ENCODE assay signal across 8 mouse cellular contexts in genomic region chr5:20880797-20881775, GRCm38 (mm10). TPM values are rescaled to one million over a fixed set of nuclear protein-coding genes. Genes with fewer than 3 reads are reported as not detected.
A peak's percentile ranks its signal among the peaks of the same experiment; 100 is the strongest.
DNase-seq lines count a peak whose midpoint lies in the region; ATAC-seq lines count a peak whose summit lies in the region.

No protein-coding gene starts in this region.

- no peak for ATAC-seq in intestine, embryonic 16.5 days
- ATAC-seq in megakaryocyte-erythroid progenitor cell, adult 5-6 weeks (replicated peaks; ENCODE audit: low FRiP score, low TSS enrichment, poor library complexity, severe bottlenecking) = peak; percentile 18; the same call in 1 of the 2 replicates

- H3K4me1 ChIP-seq in intestine, embryonic 16.5 days (ENCODE audit: control insufficient read depth, insufficient read depth, low read length) = peaks cover 8% of the 10 kb centered on the region

- H3K4me2 ChIP-seq in intestine, embryonic 16.5 days (ENCODE audit: low read depth, low read length) = peak overlapping the region; percentile 62

- H3K4me3 ChIP-seq in intestine, embryonic 16.5 days (ENCODE audit: low read length) = peak overlapping the region; percentile 82

- peak overlapping the region; percentile 93 for H3K27ac ChIP-seq in intestine, embryonic 16.5 days (ENCODE audit: low read length)

- WGBS in intestine, embryonic 16.5 days = 2% methylated on average over 51 of the region's 64 CpGs

- peak; percentile 72 for DNase-seq in ZHBTc4 (ENCODE audit: low read depth, low spot score)
- peak; percentile 54 for DNase-seq in embryo, embryonic 10 days (ENCODE audit: low spot score)
- DNase-seq in gastrocnemius, postnatal 10 days = peak; percentile 60
- DNase-seq in left cerebral cortex, postnatal 36 days (ENCODE audit: low spot score in 2 of 2) = peak; percentile 46 to 54
- peak; percentile 54 for DNase-seq in right cerebral cortex, postnatal 25 days
- peak; percentile 34 for DNase-seq in urinary bladder, postnatal 25 days (ENCODE audit: low spot score)

- H3K9me3 ChIP-seq in intestine, embryonic 16.5 days (ENCODE audit: control insufficient read depth, low read length) = no peaks in the 10 kb centered on the region

- peak overlapping the region; percentile 83 for H3K9ac ChIP-seq in intestine, embryonic 16.5 days (ENCODE audit: low read depth, low read length)

- H3K27me3 ChIP-seq in intestine, embryonic 16.5 days (replicated peaks; ENCODE audit: control insufficient read depth, insufficient read depth, low read length) = no peaks in the 10 kb centered on the region

- H3K36me3 ChIP-seq in intestine, embryonic 16.5 days (ENCODE audit: control insufficient read depth, insufficient read depth, low read length) = no peaks in the 10 kb centered on the region

- intact Hi-C loops in left cerebral cortex, postnatal 36 days (cut with DNase I) = no loop called here

RNA-seq across cellular contexts. Expression of gene Phtf2, which starts 0.8 kb away (rescaled TPM):
- total RNA-seq in gastrocnemius, postnatal 10 days (2021) = 10 to 100 TPM; 90.6 to 98.6 TPM
- 6.1 and 6.4 TPM in 2 replicates for polyA plus RNA-seq in intestine, embryonic 16.5 days (2015; fragmentation: Nextera tagmentation; extraction: Ambion mirVana)
- 10 to 100 TPM; 14.4 to 17.2 TPM for total RNA-seq in left cerebral cortex, postnatal 36 days (2021)
- 20.2 and 24.6 TPM in 2 replicates for total RNA-seq in megakaryocyte-erythroid progenitor cell, adult 5-6 weeks (2014; fragmentation: Nextera tagmentation)
- total RNA-seq in megakaryocyte-erythroid progenitor cell, adult 5-6 weeks (2017) = 31.2 and 36.4 TPM in 2 replicates

RNA-seq across cellular contexts. Expression of gene Tmem60, which starts 0.9 kb away (rescaled TPM):
- 10 to 100 TPM; 17.9 to 20.0 TPM for total RNA-seq in gastrocnemius, postnatal 10 days (2021)
- polyA plus RNA-seq in intestine, embryonic 16.5 days (2015; fragmentation: Nextera tagmentation; extraction: Ambion mirVana) = 52.8 and 55.4 TPM in 2 replicates
- 10 to 100 TPM; 21.5 to 24.8 TPM for total RNA-seq in left cerebral cortex, postnatal 36 days (2021)
- 21.3 and 29.1 TPM in 2 replicates for total RNA-seq in megakaryocyte-erythroid progenitor cell, adult 5-6 weeks (2014; fragmentation: Nextera tagmentation)
- 15.4 and 21.5 TPM in 2 replicates for total RNA-seq in megakaryocyte-erythroid progenitor cell, adult 5-6 weeks (2017)
